Mouse (Mus musculus) lung, embryonic 14.5 days (tissue): ENCODE results near the gene Nmur2. TPM values are rescaled to one million over a fixed set of nuclear protein-coding genes. Genes with fewer than 3 reads are reported as not detected.
A peak's percentile ranks its signal among the peaks of the same experiment; 100 is the strongest.

Experiments used
- ATAC-seq: fragments of 200-750 bp; cut with Nextera tagmentation; 2 replicates; pipeline ENCODE4 v1.8.0; 2017; ENCODE audit warnings: mild to moderate bottlenecking, moderate TSS enrichment, moderate library complexity; ENCODE audit not compliant: insufficient read depth
- DNase-seq: peaks from one replicate; pipeline ENCODE4 v3.0.0-alpha.2; 2015
- H3K27ac ChIP-seq: fragments of 300-500 bp; sonication (generic); 2 replicates; pipeline ENCODE4 v1.5.1; 2014; ENCODE audit warnings: low read depth, mild to moderate bottlenecking, moderate library complexity
- H3K27me3 ChIP-seq: fragments of 300-500 bp; sonication (generic); 2 replicates; pipeline ENCODE4 v1.6.1; 2014; ENCODE audit warnings: low read length, control low read depth; ENCODE audit not compliant: insufficient read depth
- H3K36me3 ChIP-seq: fragments of 300-500 bp; sonication (generic); 2 replicates; pipeline ENCODE4 v1.6.1; 2014; ENCODE audit warnings: control low read depth; ENCODE audit not compliant: insufficient read depth
- H3K4me1 ChIP-seq: fragments of 300-500 bp; sonication (generic); 2 replicates; pipeline ENCODE4 v1.6.1; 2014; ENCODE audit warnings: antibody characterized with exemption, control low read depth; ENCODE audit not compliant: insufficient read depth
- H3K4me2 ChIP-seq: fragments of 300-500 bp; sonication (generic); 2 replicates; pipeline ENCODE4 v1.6.1; 2014; ENCODE audit warnings: mild to moderate bottlenecking
- H3K4me3 ChIP-seq: fragments of 300-500 bp; sonication (generic); 2 replicates; pipeline ENCODE4 v1.5.1; 2014; ENCODE audit warnings: low read depth, low read length
- H3K9ac ChIP-seq: fragments of 300-500 bp; sonication (generic); 2 replicates; pipeline ENCODE4 v1.6.1; 2014
- H3K9me3 ChIP-seq: fragments of 300-500 bp; sonication (generic); 2 replicates; pipeline ENCODE4 v1.6.1; 2016; ENCODE audit warnings: low read depth, low read length, control low read depth
- CTCF ChIP-seq: IDR thresholded peaks from 2 replicates; pipeline ENCODE4 v1.5.1; 2016; ENCODE audit warnings: antibody characterized with exemption, low read depth
- WGBS: fragments of 180-500 bp; shearing (Covaris S2); extraction: QIAGEN DNeasy Blood & Tissue Kit; methylation state at CpG from one replicate; pipeline ENCODE4 v1.1.7; 2014; 5-methylcytosine and 5-hydroxymethylcytosine counted together
- polyA plus RNA-seq: library from polyadenylated mRNA; unstranded; fragments of >200 nt; fragmentation: Nextera tagmentation; extraction: Ambion mirVana; gene quantifications from 2 replicates; pipeline ENCODE4 v1.2.1, GENCODE M21; 2014

Gene Nmur2
- polyA plus RNA-seq, 1 experiment from 2014 or later, result not detected

- H3K36me3 ChIP-seq, result no peaks in the 10 kb centered on the region
- H3K27me3 ChIP-seq, result no peaks in the 10 kb centered on the region
- no peak for TF ChIP-seq CTCF
- H3K4me2 ChIP-seq, result no peak overlapping the region
- ATAC-seq (no peak), DNase-seq (no peak)
- H3K9ac ChIP-seq, result no peak overlapping the region
- no peaks in the 10 kb centered on the region for H3K9me3 ChIP-seq
- 49% methylated on average over 10 of the region's 10 CpGs for WGBS
- H3K4me3 ChIP-seq, result no peak overlapping the region
- H3K4me1 ChIP-seq, result no peaks in the 10 kb centered on the region
- no peak overlapping the region for H3K27ac ChIP-seq
Observed at GRCm38 (mm10) chr11:56026854-56027253, 14.0 kb downstream of the Nmur2 start.

GRCm38 (mm10) chr11:56025746-56026570, 14.9 kb downstream of the Nmur2 start:
- no peak overlapping the region for H3K9ac ChIP-seq
- no peak for TF ChIP-seq CTCF
- H3K36me3 ChIP-seq, result no peaks in the 10 kb centered on the region
- no peaks in the 10 kb centered on the region for H3K9me3 ChIP-seq
- H3K4me2 ChIP-seq, result no peak overlapping the region
- 76% methylated on average over 10 of the region's 10 CpGs for WGBS
- H3K4me3 ChIP-seq, result no peak overlapping the region
- H3K27ac ChIP-seq, result no peak overlapping the region
- no peak for ATAC-seq
- no peaks in the 10 kb centered on the region for H3K4me1 ChIP-seq
- DNase-seq, result no peak
- H3K27me3 ChIP-seq, result no peaks in the 10 kb centered on the region

- no peak; the same call in none of the 2 replicates for TF ChIP-seq CTCF
- Histone ChIP-seq H3K4me1 (no peaks in the 10 kb centered on the region), H3K9ac (no peak overlapping the region), H3K36me3 (no peaks in the 10 kb centered on the region), H3K27me3 (no peaks in the 10 kb centered on the region), H3K4me3 (no peak overlapping the region), H3K4me2 (no peak overlapping the region), H3K27ac (no peak overlapping the region), H3K9me3 (no peaks in the 10 kb centered on the region)
- DNase-seq (peak; percentile 87), ATAC-seq (peak; percentile 87)
- 23% methylated on average over 9 of the region's 9 CpGs for WGBS
Observed at GRCm38 (mm10) chr11:56013510-56014057, 27.2 kb downstream of the Nmur2 start.

- no peak for TF ChIP-seq CTCF
- no peak overlapping the region for H3K4me3 ChIP-seq
- no peak overlapping the region for H3K9ac ChIP-seq
- 43% methylated on average over 2 of the region's 2 CpGs for WGBS
- H3K4me2 ChIP-seq, result no peak overlapping the region
- H3K9me3 ChIP-seq, result no peaks in the 10 kb centered on the region
- peak; percentile 89; the same call in 1 of the 2 replicates for ATAC-seq
- peak; percentile 79 for DNase-seq
- H3K36me3 ChIP-seq, result no peaks in the 10 kb centered on the region
- H3K27ac ChIP-seq, result no peak overlapping the region
- H3K4me1 ChIP-seq, result no peaks in the 10 kb centered on the region
- no peaks in the 10 kb centered on the region for H3K27me3 ChIP-seq
Observed at GRCm38 (mm10) chr11:56012396-56012795, 28.4 kb downstream of the Nmur2 start.

GRCm38 (mm10) chr11:56008277-56008676, 32.5 kb downstream of the Nmur2 start:
- H3K36me3 ChIP-seq, result no peaks in the 10 kb centered on the region
- no peaks in the 10 kb centered on the region for H3K9me3 ChIP-seq
- no peak overlapping the region for H3K4me2 ChIP-seq
- no peak overlapping the region for H3K27ac ChIP-seq
- ATAC-seq (no peak), DNase-seq (no peak)
- TF ChIP-seq CTCF, result no peak
- 69% methylated on average over 3 of the region's 3 CpGs for WGBS
- no peaks in the 10 kb centered on the region for H3K4me1 ChIP-seq
- no peaks in the 10 kb centered on the region for H3K27me3 ChIP-seq
- no peak overlapping the region for H3K9ac ChIP-seq
- no peak overlapping the region for H3K4me3 ChIP-seq

- no peaks in the 10 kb centered on the region for H3K4me1 ChIP-seq
- 43% methylated on average over 1 of the region's 1 CpGs for WGBS
- H3K4me3 ChIP-seq, result no peak overlapping the region
- TF ChIP-seq CTCF, result peak; percentile 30; the same call in 1 of the 2 replicates
- H3K4me2 ChIP-seq, result no peak overlapping the region
- no peak overlapping the region for H3K9ac ChIP-seq
- ATAC-seq, result no peak
- no peak overlapping the region for H3K27ac ChIP-seq
- no peaks in the 10 kb centered on the region for H3K27me3 ChIP-seq
- no peak for DNase-seq
- no peaks in the 10 kb centered on the region for H3K9me3 ChIP-seq
- H3K36me3 ChIP-seq, result no peaks in the 10 kb centered on the region
Observed at GRCm38 (mm10) chr11:55992799-55993198, 48.0 kb downstream of the Nmur2 start.

GRCm38 (mm10) chr11:55992148-55992547, 48.7 kb downstream of the Nmur2 start:
- no peaks in the 10 kb centered on the region for H3K27me3 ChIP-seq
- H3K4me2 ChIP-seq, result no peak overlapping the region
- WGBS, result 56% methylated on average over 3 of the region's 3 CpGs
- no peaks in the 10 kb centered on the region for H3K36me3 ChIP-seq
- no peak for TF ChIP-seq CTCF
- DNase-seq, result peak; percentile 54
- no peak overlapping the region for H3K27ac ChIP-seq
- no peaks in the 10 kb centered on the region for H3K4me1 ChIP-seq
- no peak overlapping the region for H3K4me3 ChIP-seq
- no peak for ATAC-seq
- no peak overlapping the region for H3K9ac ChIP-seq
- no peaks in the 10 kb centered on the region for H3K9me3 ChIP-seq
